Mouse (Mus musculus) kidney, postnatal 25 days (tissue): ENCODE measurements around the gene Nav2.

Experiments used
- DNase-seq, 2 experiments: peaks; one replicate each; pipeline ENCODE4 v3.0.0; 2021; ENCODE audit warnings: mixed read lengths in 2 of 2

The Nav2 gene

GRCm38 (mm10) chr7:49217786-49218185 lies 309.3 kb downstream of the Nav2 start:
- no peak for DNase-seq

- DNase-seq, result no peak
Observed at GRCm38 (mm10) chr7:49225741-49226140, 317.2 kb downstream of the Nav2 start.

GRCm38 (mm10) chr7:49232969-49233368 lies 324.5 kb downstream of the Nav2 start:
- DNase-seq, result no peak

- DNase-seq, result no peak
Observed at GRCm38 (mm10) chr7:49234288-49234687, 325.8 kb downstream of the Nav2 start.

- peak in 1 of 2 experiments; percentile 38 for DNase-seq
Observed at GRCm38 (mm10) chr7:49235271-49235681, 326.8 kb downstream of the Nav2 start.

GRCm38 (mm10) chr7:49235821-49236220 lies 327.3 kb downstream of the Nav2 start:
- no peak for DNase-seq

GRCm38 (mm10) chr7:49240461-49240860 lies 331.9 kb downstream of the Nav2 start:
- DNase-seq, result no peak

GRCm38 (mm10) chr7:49241229-49241751 lies 332.8 kb downstream of the Nav2 start:
- DNase-seq, result no peak

GRCm38 (mm10) chr7:49242261-49242660 lies 333.7 kb downstream of the Nav2 start:
- DNase-seq, result no peak

GRCm38 (mm10) chr7:49243079-49243478 lies 334.6 kb downstream of the Nav2 start:
- DNase-seq, result no peak

- DNase-seq, result peak; percentile 95 to 97
Observed at GRCm38 (mm10) chr7:49245537-49246239, 337.2 kb downstream of the Nav2 start.

GRCm38 (mm10) chr7:49246240-49246578 lies 337.7 kb downstream of the Nav2 start:
- no peak for DNase-seq

GRCm38 (mm10) chr7:49246584-49247481 lies 338.3 kb downstream of the Nav2 start:
- peak in 1 of 2 experiments; percentile 55 for DNase-seq

GRCm38 (mm10) chr7:49247744-49248331 lies 339.3 kb downstream of the Nav2 start:
- DNase-seq, result peak; percentile 65 to 88

- DNase-seq, result peak in 1 of 2 experiments; percentile 66
Observed at GRCm38 (mm10) chr7:49248333-49249086, 340.0 kb downstream of the Nav2 start.

GRCm38 (mm10) chr7:49249462-49249861 lies 340.9 kb downstream of the Nav2 start:
- no peak for DNase-seq

GRCm38 (mm10) chr7:49249996-49250395 lies 341.5 kb downstream of the Nav2 start:
- peak; percentile 82 to 91 for DNase-seq

GRCm38 (mm10) chr7:49250581-49251307 lies 342.2 kb downstream of the Nav2 start:
- no peak for DNase-seq

GRCm38 (mm10) chr7:49251308-49251638 lies 342.8 kb downstream of the Nav2 start:
- no peak for DNase-seq

GRCm38 (mm10) chr7:49252444-49252843 lies 343.9 kb downstream of the Nav2 start:
- no peak for DNase-seq

GRCm38 (mm10) chr7:49252902-49253301 lies 344.4 kb downstream of the Nav2 start:
- no peak for DNase-seq

- no peak for DNase-seq
Observed at GRCm38 (mm10) chr7:49255053-49255452, 346.5 kb downstream of the Nav2 start.
